ENCODE assay signal across 27 mouse cellular contexts in the genomic region with DNA sequence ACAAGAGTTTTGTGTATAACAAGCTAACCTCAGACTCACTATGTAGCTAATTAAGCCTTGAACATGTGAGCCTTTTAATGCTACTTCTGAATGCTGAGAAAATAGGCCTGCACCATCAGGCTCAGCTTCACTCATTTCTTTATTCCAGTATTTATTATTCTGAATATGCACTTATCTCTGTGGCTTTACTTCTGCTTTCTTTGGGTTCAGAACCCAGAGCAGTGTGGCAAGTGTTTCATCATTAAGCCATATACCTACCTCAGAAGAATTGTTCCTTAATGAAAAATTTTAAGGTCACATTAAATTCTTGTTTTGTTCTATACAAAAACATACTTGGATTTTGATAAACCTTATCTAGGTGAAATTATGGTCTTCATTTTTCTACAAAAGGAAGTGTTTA. TPM values are rescaled to one million over a fixed set of nuclear protein-coding genes. Genes with fewer than 3 reads are reported as not detected.
"Had no signal": no experiment of that assay in that cellular context is flagged by ENCODE, and none has a peak within 500 bp of the region (broad histone marks: within the 10 kb centered on the region; RNA-seq: fewer than 3 reads in every experiment).

No protein-coding gene starts in this region.

- DNase-seq: liver, postnatal 0 days; lung, adult 2 months; lung, postnatal 14 days; lung, postnatal 36 days; midbrain, embryonic 14.5 days; retina, postnatal 1 day; right cerebral cortex, adult 18-20 months; right cerebral cortex, postnatal 14 days; thymus, adult 2 months; thymus, postnatal 25 days; thymus, postnatal 4 days had no signal

- H3K9me3 ChIP-seq: lung, embryonic 15.5 days; midbrain, embryonic 10.5 days; midbrain, embryonic 12.5 days; neural tube, embryonic 13.5 days; neural tube, embryonic 15.5 days; stomach, embryonic 15.5 days had no signal

- H3K4me3 ChIP-seq: lung, embryonic 15.5 days; midbrain, embryonic 10.5 days; midbrain, embryonic 12.5 days; myocyte; neural tube, embryonic 13.5 days; neural tube, embryonic 15.5 days; stomach, embryonic 15.5 days had no signal

- H3K4me1 ChIP-seq: lung, embryonic 15.5 days; midbrain, embryonic 10.5 days; midbrain, embryonic 12.5 days; neural tube, embryonic 13.5 days; neural tube, embryonic 15.5 days; stomach, embryonic 15.5 days had no signal

- H3K4me2 ChIP-seq: lung, embryonic 15.5 days; midbrain, embryonic 12.5 days; neural tube, embryonic 13.5 days; neural tube, embryonic 15.5 days; stomach, embryonic 15.5 days had no signal

- H3K27me3 ChIP-seq: lung, embryonic 15.5 days; midbrain, embryonic 12.5 days; neural tube, embryonic 13.5 days; neural tube, embryonic 15.5 days; stomach, embryonic 15.5 days had no signal

- ATAC-seq: liver, postnatal 0 days; lung, postnatal 0 days; midbrain, embryonic 16.5 days had no signal

- H3K9ac ChIP-seq: liver, postnatal 0 days; lung, embryonic 15.5 days; midbrain, embryonic 12.5 days; neural tube, embryonic 13.5 days; neural tube, embryonic 15.5 days; stomach, embryonic 15.5 days had no signal

- H3K27ac ChIP-seq: lung, embryonic 15.5 days; macrophage; midbrain, embryonic 10.5 days; midbrain, embryonic 12.5 days; neural tube, embryonic 13.5 days; neural tube, embryonic 15.5 days; stomach, embryonic 15.5 days; stomach, postnatal 0 days had no signal

- H3K36me3 ChIP-seq: lung, embryonic 15.5 days; midbrain, embryonic 10.5 days; midbrain, embryonic 12.5 days; neural tube, embryonic 13.5 days; neural tube, embryonic 15.5 days; stomach, embryonic 15.5 days had no signal

RNA-seq across cellular contexts. Expression of a gene that starts 33.9 kb away (rescaled TPM):
- total RNA-seq: megakaryocyte, adult 5-6 weeks; megakaryocyte-erythroid progenitor cell, adult 5-6 weeks had no signal
- polyA plus RNA-seq: liver, postnatal 0 days; lung, postnatal 0 days; macrophage; midbrain, embryonic 10.5 days; neural tube, embryonic 11.5 days; spleen, adult 2 months; stomach, embryonic 15.5 days had no signal

RNA-seq across cellular contexts. Expression of a gene that starts 34.0 kb away (rescaled TPM):
- total RNA-seq: megakaryocyte, adult 5-6 weeks; megakaryocyte-erythroid progenitor cell, adult 5-6 weeks had no signal
- polyA plus RNA-seq: liver, postnatal 0 days; lung, adult 2 months; lung, embryonic 15.5 days; lung, postnatal 0 days; macrophage; midbrain, embryonic 10.5 days; midbrain, embryonic 12.5 days; midbrain, embryonic 14.5 days; midbrain, embryonic 16.5 days; myocyte; neural tube, embryonic 11.5 days; neural tube, embryonic 13.5 days; neural tube, embryonic 15.5 days; spleen, adult 2 months; stomach, embryonic 15.5 days; stomach, postnatal 0 days; thymus, adult 2 months; urinary bladder, adult 2 months had no signal
